Mouse (Mus musculus): ENCODE data around the gene Lrp10.
A peak's percentile ranks its signal among the peaks of the same experiment; 100 is the strongest.

Lrp10 gene

DNA sequence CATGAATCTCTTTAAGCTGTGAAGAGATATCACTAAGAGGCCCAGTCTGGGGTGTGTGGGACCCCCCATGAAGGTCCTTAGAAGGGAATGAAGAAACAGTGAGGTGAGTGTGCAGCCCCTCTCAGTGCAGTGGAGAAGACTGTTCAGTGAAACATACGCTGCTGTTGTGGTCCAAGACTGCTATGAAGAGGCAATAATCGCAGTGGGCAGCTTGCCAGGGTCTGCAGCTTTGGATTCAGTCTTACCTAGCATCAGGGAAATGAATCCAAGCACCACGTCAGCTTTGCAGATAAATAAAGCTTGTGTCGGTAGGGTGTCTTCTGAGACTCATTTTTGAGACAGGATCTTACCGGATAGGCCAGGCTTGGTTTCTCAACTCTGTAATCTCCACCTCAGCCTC, 8.7 kb downstream of the Lrp10 start:
- DNase-seq (ENCODE audit: low read depth in 1 of 2, low spot score in 2 of 2), result no peak

- no peak for DNase-seq (ENCODE audit: low read depth in 1 of 2, low spot score in 2 of 2)
Measured at GRCm38 (mm10) chr14:54474744-54475143, 10.8 kb downstream of the Lrp10 start.

GRCm38 (mm10) chr14:54475941-54476844, 12.3 kb downstream of the Lrp10 start, which contains the start of gene Rem2:
Gene Rem2, plus strand, starts transcription at chr14:54476100.
- DNase-seq (ENCODE audit: low read depth in 1 of 2, low spot score in 2 of 2), result no peak

GRCm38 (mm10) chr14:54477172-54477909, 13.4 kb downstream of the Lrp10 start:
- no peak for DNase-seq (ENCODE audit: low read depth in 1 of 2, low spot score in 2 of 2)

- no peak for DNase-seq (ENCODE audit: low read depth in 1 of 2, low spot score in 2 of 2)
Measured at GRCm38 (mm10) chr14:54479451-54479920, 15.5 kb downstream of the Lrp10 start.

DNA sequence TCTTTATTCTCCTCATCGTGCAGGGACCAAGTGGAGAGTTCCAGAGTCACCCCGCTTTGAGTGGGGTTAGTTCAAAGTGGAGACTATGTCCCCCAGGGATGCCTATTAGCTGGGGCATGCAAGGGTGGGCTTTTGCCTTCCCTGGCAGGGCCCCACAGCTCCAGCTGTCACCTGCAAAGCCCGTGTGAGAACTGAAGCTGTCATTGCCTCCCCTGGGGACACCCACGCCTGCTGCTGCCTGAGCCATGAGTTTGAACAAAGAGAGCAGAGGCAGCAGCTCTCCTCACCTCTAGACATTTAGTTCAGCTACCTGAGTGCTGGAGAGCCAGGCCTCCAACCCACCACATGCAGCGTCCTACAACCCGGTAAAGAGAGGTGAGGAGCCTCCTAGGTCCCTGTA, 16.7 kb downstream of the Lrp10 start:
- DNase-seq (ENCODE audit: low read depth in 1 of 2, low spot score in 2 of 2), result no peak

GRCm38 (mm10) chr14:54481402-54481801, 17.5 kb downstream of the Lrp10 start:
- DNase-seq (ENCODE audit: low read depth in 1 of 2, low spot score in 2 of 2), result no peak

GRCm38 (mm10) chr14:54482498-54482897, 18.6 kb downstream of the Lrp10 start:
- DNase-seq (ENCODE audit: low read depth in 1 of 2, low spot score in 2 of 2), result peak; percentile 38 to 60

DNA sequence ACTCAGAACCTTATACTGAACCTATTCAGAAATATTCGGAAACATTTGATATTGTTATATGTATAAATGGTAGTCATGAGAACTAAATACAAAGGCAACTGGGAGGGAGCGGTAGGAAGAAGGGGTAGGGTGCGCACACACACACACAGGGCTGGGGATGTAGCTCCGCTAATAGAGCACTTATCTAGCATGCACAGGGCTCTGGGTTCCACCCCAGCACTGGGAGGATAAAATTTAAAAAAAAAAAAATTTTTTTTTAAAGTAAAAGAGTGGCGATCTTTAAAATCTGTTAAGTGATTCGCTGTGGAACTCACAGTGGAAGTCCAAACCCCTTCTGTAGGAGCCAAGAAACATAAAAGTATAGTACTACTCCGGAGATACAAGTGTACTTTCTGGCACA, 22.0 kb downstream of the Lrp10 start:
- DNase-seq (ENCODE audit: low read depth in 1 of 2, low spot score in 2 of 2), result no peak

DNA sequence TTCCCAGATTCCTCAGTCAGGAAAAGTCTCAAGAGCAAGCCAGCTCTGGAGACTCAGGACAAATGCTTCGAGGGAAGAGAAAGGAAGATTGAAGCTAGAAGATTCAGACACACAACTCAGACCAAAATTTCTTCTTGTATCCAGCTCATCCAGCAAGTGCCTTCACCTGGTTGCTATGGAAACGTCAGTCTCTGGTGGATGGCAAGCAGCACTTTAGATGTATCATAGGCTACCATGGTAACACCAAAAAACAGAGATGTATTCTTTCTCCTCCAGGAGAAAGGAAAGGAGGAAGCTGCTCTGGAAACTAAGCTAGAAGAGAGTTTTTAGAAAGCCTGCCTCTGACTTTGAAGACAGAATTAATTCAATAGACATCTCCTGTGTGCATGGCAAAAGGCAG, 23.8 kb downstream of the Lrp10 start:
- DNase-seq (ENCODE audit: low read depth in 1 of 2, low spot score in 2 of 2), result no peak

GRCm38 (mm10) chr14:54488350-54488749, 24.4 kb downstream of the Lrp10 start:
- no peak for DNase-seq (ENCODE audit: low read depth in 1 of 2, low spot score in 2 of 2)

DNA sequence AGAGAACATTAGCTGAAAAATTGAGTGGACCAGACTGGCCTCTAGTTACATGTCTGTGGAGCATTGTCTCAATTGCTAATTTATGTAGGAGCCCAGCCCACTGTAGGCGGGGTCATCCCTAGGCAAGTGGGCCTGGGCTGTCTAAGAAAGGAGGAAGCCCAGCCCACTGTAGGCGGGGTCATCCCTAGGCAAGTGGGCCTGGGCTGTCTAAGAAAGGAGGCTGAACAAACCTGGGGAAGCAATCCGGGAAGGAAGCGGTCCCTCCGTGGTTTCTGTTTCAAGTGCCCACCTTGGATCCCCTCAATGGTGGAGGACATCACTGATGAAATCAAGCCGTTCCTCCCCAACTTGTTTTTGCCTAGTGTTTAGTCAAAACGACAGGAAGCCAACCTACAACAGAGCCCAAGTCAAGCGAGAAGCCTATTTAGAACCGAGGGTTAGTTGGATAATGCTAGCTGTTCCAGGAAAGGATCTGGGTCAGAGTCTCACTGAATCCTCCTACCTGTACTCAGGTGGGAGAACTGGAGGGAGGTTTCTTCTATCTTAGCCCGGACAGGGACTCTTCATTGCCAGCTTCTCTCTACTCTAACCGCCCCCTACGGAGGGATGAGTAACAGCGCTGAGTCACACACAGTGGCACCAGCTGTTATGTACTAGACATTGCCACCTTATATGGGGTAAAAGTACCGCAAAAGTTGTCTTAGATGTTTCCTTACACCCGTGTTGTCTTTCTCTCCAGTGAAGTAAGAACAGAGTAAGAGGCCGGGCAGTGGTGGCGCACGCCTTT, 28.6 kb downstream of the Lrp10 start:
- no peak for DNase-seq (ENCODE audit: low read depth in 1 of 2, low spot score in 2 of 2)

- no peak for DNase-seq (ENCODE audit: low read depth in 1 of 2, low spot score in 2 of 2)
Measured at GRCm38 (mm10) chr14:54493236-54493635, 29.3 kb downstream of the Lrp10 start.

GRCm38 (mm10) chr14:54494234-54494633, 30.3 kb downstream of the Lrp10 start:
- DNase-seq (ENCODE audit: low read depth in 1 of 2, low spot score in 2 of 2), result peak in 1 of 2 experiments; percentile 61

- DNase-seq (ENCODE audit: low read depth in 1 of 2, low spot score in 2 of 2), result no peak
Measured at GRCm38 (mm10) chr14:54496706-54497105, 32.8 kb downstream of the Lrp10 start.

DNA sequence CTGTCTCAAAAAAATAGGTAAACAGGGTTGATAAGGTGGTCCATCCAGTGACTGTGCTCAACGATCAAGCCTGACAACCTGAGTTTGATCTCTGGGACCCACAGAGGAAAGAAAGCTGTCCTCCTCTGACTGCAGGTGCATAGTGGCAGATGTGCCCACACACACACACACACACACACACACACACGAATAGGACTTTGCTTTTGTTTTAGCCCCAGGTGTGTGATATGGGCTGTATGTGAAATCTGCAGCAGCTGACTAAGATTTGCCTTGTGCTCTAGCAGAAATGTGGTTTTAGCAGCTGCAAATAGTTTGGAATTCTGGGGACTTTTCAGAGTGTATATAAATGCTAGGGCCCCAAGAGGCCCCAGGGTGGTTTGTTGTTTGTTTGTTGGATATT, 35.4 kb downstream of the Lrp10 start:
- no peak for DNase-seq (ENCODE audit: low read depth in 1 of 2, low spot score in 2 of 2)

DNA sequence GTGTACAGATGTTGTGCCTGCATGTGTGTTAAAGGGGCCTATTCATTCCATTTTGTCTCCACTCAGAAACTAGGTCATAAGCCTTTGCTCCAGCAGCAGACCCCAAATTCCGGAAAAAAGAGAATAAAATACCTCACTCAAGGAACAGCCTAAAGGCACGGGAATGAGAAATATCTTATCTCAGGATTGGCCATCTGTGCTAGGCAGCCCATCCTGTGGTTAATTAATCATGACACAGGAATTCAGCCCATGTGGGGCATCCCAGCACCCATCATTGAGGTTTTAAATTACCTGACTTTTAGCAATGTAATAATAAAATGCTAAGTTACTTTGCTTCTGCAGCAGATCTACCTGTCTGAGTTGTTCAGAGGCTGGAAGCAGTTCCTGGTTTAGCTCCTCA, 37.4 kb downstream of the Lrp10 start:
- DNase-seq (ENCODE audit: low read depth in 1 of 2, low spot score in 2 of 2), result no peak

DNA sequence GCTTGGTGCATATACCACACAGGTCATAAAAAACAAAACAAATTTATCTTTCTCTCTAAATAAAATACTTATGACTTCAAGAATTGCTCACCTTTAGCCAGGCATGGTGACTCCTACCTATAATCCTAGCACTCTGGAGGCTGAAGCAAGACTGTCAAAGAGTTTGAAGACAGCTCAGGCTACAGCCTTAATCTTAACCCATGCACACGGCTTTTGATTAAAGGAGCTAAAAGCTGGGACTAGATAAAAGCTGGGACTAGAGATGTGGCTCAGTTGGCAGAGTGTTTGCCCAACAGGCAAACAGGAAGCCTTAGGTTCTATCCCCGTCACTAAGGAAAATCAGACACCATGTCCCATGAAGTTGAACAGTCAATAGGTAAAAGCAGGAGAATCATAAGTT, 39.2 kb downstream of the Lrp10 start:
- DNase-seq (ENCODE audit: low read depth in 1 of 2, low spot score in 2 of 2), result no peak

DNA sequence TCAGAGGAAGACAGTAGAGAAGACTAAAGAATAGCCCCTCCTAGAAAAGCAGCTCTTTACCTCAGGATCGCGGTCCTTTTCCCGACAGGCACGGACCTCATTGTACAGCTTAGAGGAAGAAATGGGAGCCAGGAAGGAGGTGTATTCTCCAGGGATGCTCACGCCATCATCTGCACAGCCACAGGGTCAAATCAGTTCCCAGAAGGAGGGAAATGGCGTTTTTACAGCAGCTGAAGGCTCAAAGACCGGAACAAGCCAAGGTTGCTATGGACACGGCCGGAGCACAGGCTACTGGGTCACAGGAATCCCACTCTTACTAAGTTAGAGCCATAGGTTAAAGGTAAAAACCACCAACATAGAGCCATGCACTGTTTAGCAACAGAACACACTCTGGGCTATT, 45.8 kb downstream of the Lrp10 start:
- DNase-seq (ENCODE audit: low read depth in 1 of 2, low spot score in 2 of 2), result no peak

GRCm38 (mm10) chr14:54516710-54517310, 52.9 kb downstream of the Lrp10 start:
- no peak for DNase-seq (ENCODE audit: low read depth in 1 of 2, low spot score in 2 of 2)

Measured in monocyte, adult 2 months (primary cell).